In genomic region chr2:109692266-109693177, GRCm38 (mm10) we compare ENCODE assay signal across 8 mouse cellular contexts. TPM values are rescaled to one million over a fixed set of nuclear protein-coding genes. Genes with fewer than 3 reads are reported as not detected.
DNase-seq lines count a peak whose midpoint lies in the region; ATAC-seq and TF ChIP-seq lines count a peak whose summit lies in the region.

No protein-coding gene starts in this region.

- H3K27ac ChIP-seq in heart, embryonic 10.5 days = peak overlapping the region; percentile 66; the same call in 1 of the 2 replicates
- no peak overlapping the region for H3K27ac ChIP-seq in forebrain, embryonic 12.5 days
- no peak overlapping the region for H3K27ac ChIP-seq in neural tube, embryonic 11.5 days (ENCODE audit: low read depth, low read length)

- H3K9ac ChIP-seq in forebrain, embryonic 12.5 days = peak overlapping the region; percentile 51
- peak overlapping the region; percentile 57 for H3K9ac ChIP-seq in neural tube, embryonic 11.5 days (ENCODE audit: low read length)

- peaks cover 40% of the 10 kb centered on the region for H3K27me3 ChIP-seq in heart, embryonic 10.5 days (ENCODE audit: insufficient read depth, poor library complexity, severe bottlenecking)
- H3K27me3 ChIP-seq in forebrain, embryonic 12.5 days = peaks cover 55% of the 10 kb centered on the region
- peaks cover 3% of the 10 kb centered on the region; the same call in 1 of the 2 replicates for H3K27me3 ChIP-seq in neural tube, embryonic 11.5 days (ENCODE audit: control insufficient read depth, insufficient read depth, low read length)

- peaks cover 28% of the 10 kb centered on the region for H3K4me1 ChIP-seq in heart, embryonic 10.5 days
- peaks cover 33% of the 10 kb centered on the region for H3K4me1 ChIP-seq in forebrain, embryonic 12.5 days
- peaks cover 2% of the 10 kb centered on the region; the same call in 1 of the 2 replicates for H3K4me1 ChIP-seq in neural tube, embryonic 11.5 days (ENCODE audit: control insufficient read depth, insufficient read depth, low read length)

- H3K4me3 ChIP-seq in heart, embryonic 10.5 days = peak overlapping the region; percentile 66
- H3K4me3 ChIP-seq in forebrain, embryonic 12.5 days (replicated peaks) = peak overlapping the region; percentile 51
- H3K4me3 ChIP-seq in neural tube, embryonic 11.5 days (ENCODE audit: low read depth, low read length) = peak overlapping the region; percentile 54

- no peak for TF ChIP-seq POLR2A in brain, embryonic 14.5 days (IDR thresholded peaks at IDR 0.05; ENCODE audit: borderline replicate concordance, extremely low read depth, insufficient read depth, insufficient read length, poor library complexity, severe bottlenecking)

- DNase-seq in heart, embryonic 10.5 days (ENCODE audit: low spot score) = no peak
- no peak for DNase-seq in heart, postnatal 10 days
- DNase-seq in brain, embryonic 14.5 days (ENCODE audit: low read depth) = peak; percentile 73
- DNase-seq in left cerebral cortex, postnatal 14 days (ENCODE audit: low spot score in 2 of 2) = peak; percentile 57 to 66
- peak; percentile 20 for DNase-seq in neural tube, embryonic 11.5 days (ENCODE audit: low spot score)
- no peak for DNase-seq in gastrocnemius, adult 18-20 months (ENCODE audit: low spot score)
- no peak for DNase-seq in thymus, postnatal 25 days

- peak; percentile 30 for TF ChIP-seq CTCF in brain, embryonic 14.5 days (IDR thresholded peaks at IDR 0.05; ENCODE audit: borderline replicate concordance, extremely low read depth, insufficient read depth, insufficient read length)

- peak overlapping the region; percentile 77 for H3K4me2 ChIP-seq in forebrain, embryonic 12.5 days
- peak overlapping the region; percentile 77 for H3K4me2 ChIP-seq in neural tube, embryonic 11.5 days (ENCODE audit: low read depth)

- 0 out of 2 replicates have a peak, but pooled peaks have one; percentile 24 for ATAC-seq in forebrain, embryonic 12.5 days (ENCODE audit: low FRiP score)
- peak; percentile 13; the same call in 1 of the 2 replicates for ATAC-seq in neural tube, embryonic 11.5 days (ENCODE audit: insufficient read depth, low FRiP score, low TSS enrichment)

- 4% methylated on average over 34 of the region's 34 CpGs for WGBS in heart, embryonic 10.5 days
- WGBS in forebrain, embryonic 12.5 days = 2% methylated on average over 34 of the region's 34 CpGs
- WGBS in neural tube, embryonic 11.5 days = 4% methylated on average over 34 of the region's 34 CpGs

- no peaks in the 10 kb centered on the region for H3K9me3 ChIP-seq in heart, embryonic 10.5 days
- H3K9me3 ChIP-seq in forebrain, embryonic 12.5 days = no peaks in the 10 kb centered on the region
- H3K9me3 ChIP-seq in neural tube, embryonic 11.5 days (ENCODE audit: control insufficient read depth, low read length) = no peaks in the 10 kb centered on the region

- intact Hi-C loops in heart, postnatal 10 days (cut with DNase I) = loop anchor here (10.0 kb wide), 1 partner anchor 1578 kb away; no protein-coding TSS in a partner anchor
- intact Hi-C loops in left cerebral cortex, postnatal 14 days (cut with DNase I) = loop anchor here (5.0 to 10.0 kb wide), 4 partner anchors 172 to 1725 kb away; no protein-coding TSS in a partner anchor

- no peaks in the 10 kb centered on the region for H3K36me3 ChIP-seq in heart, embryonic 10.5 days
- no peaks in the 10 kb centered on the region for H3K36me3 ChIP-seq in forebrain, embryonic 12.5 days (replicated peaks)
- no peaks in the 10 kb centered on the region for H3K36me3 ChIP-seq in neural tube, embryonic 11.5 days (ENCODE audit: control insufficient read depth, insufficient read depth, low read length)

RNA-seq across cellular contexts. Expression of gene Bdnf, which starts 18.0 kb away (rescaled TPM):
- polyA plus RNA-seq in heart, embryonic 10.5 days (2016; fragmentation: Nextera tagmentation; extraction: Ambion mirVana) = 0.97 and 2.2 TPM in 2 replicates
- 1 to 10 TPM in 1 of 2 experiments, under 1 TPM in 1; 0.62 to 1.4 TPM for total RNA-seq in heart, postnatal 10 days (2021)
- 1.7 and 2.3 TPM in 2 replicates for polyA plus RNA-seq in brain, embryonic 14.5 days (2012; rRNA removed)
- 0.86 and 1.1 TPM in 2 replicates for polyA plus RNA-seq in forebrain, embryonic 12.5 days (2016; fragmentation: Nextera tagmentation; extraction: Ambion mirVana)
- total RNA-seq in left cerebral cortex, postnatal 14 days (2021) = 10 to 100 TPM; 15.0 to 18.5 TPM
- 2.7 and 2.9 TPM in 2 replicates for polyA plus RNA-seq in neural tube, embryonic 11.5 days (2014; fragmentation: Nextera tagmentation; extraction: Ambion mirVana)
- total RNA-seq in gastrocnemius, adult 18-20 months (2021) = under 1 TPM; 0.25 to 0.33 TPM

Comparison
In these comparisons a context has a peak if more than half of its experiments do, and no peak if none do; other contexts are left out.
1. DNase-seq: peak in brain, embryonic 14.5 days (single experiment), left cerebral cortex, postnatal 14 days (2 of 2) and neural tube, embryonic 11.5 days (single experiment); none in heart, embryonic 10.5 days (single experiment), heart, postnatal 10 days (0 of 2), gastrocnemius, adult 18-20 months (single experiment) and thymus, postnatal 25 days (single experiment).
2. Peak in every context shown above with its lines, with median percentiles within 50 percentile points of each other: H3K4me3 ChIP-seq.